Mouse (Mus musculus) left cerebral cortex, adult 9 months (tissue): ENCODE measurements around the gene Pip4k2a.
A peak's percentile ranks its signal among the peaks of the same experiment; 100 is the strongest.

ENCODE experiments used
- DNase-seq, 2 experiments: peaks; one replicate each; pipeline ENCODE4 v3.0.0; 2022; ENCODE audit warnings: low spot score in 2 of 2

The Pip4k2a gene

DNA sequence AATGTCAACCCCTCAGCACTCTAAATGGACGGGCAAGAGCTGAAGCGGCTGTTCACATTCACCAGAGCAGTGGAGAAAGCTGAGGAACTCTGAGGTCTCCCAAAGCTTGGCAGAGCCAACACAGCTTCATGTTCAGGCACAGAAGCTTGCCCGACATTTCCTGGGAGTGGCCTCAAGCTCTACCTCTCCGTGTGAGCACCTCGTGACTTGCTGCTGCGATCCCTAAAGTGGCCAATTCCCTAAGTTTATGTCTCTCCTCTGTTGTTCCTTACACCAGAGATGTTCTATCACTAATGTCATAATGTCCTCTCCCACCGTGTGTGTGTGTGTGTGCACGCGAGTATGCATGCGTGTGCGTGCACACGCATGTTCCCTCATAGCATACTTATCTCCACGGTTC, 42.3 kb downstream of the Pip4k2a start:
- DNase-seq: no peak

- DNase-seq: no peak
These were observed 42.9 kb downstream of the Pip4k2a start for GRCm38 (mm10) chr2:18955022-18955421.

DNA sequence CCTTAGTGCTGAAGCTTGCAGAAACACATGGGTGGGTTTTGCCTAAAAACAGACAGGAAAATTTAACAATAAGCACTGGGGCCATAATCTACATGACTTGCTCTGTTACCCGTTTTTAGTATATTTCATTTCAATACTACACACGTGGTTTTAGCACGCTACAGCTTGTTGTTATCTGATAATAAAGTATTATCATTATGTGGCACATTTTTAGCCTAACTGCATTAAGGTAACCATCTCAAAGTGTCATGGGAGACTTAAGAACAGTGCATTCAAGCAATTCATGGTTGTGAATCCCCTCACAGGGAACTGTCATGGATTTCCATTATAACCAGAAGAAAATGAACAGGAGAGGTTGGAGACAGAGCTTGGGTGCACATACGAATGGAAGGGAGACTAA, 43.5 kb downstream of the Pip4k2a start:
- DNase-seq: no peak

DNA sequence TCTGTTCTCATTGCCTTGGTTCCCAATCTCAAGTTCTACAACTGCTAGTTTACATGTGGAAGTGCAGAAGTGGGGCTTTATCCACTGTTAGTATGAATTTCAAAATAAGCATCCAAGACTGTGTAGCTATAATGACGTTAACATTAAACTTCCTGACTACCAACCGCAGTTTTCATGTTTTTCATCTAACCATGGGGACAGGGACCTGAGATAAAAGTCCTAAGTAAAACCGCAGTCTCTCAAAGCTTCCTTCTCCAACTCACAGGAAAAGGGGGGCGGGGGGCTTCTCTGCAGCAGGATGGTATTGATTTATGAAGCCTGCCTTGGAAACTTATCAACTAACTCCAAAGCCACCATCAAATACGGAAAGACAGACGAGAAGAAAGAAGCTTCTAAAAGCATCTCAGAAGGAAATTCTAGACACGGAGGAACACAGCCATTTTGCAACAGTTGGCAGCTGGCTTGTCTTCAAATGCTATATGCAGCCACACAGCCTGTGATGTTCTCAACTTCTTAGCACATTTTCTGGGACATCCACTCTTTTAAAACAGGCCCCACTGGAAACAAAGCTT, 45.7 kb downstream of the Pip4k2a start:
- peak in 1 of 2 experiments; percentile 43 for DNase-seq

DNA sequence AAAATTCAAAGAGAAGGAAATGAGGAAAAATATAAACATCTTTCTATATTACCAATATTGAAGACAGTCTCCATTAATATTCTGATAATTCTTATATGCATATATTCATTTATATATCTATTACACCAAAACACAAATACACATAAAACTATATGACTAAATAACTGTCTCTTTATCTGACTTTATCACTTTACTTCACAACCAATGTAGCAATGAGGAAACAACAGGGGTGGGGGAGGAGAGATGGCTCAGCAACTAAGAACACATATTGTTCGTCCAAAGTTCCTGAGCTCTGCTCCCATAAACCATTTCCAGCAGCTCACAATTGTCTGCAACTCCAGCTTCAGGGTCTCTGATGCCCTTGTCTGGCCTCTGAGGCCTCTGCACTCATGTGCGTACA, 47.2 kb downstream of the Pip4k2a start:
- DNase-seq: no peak

DNA sequence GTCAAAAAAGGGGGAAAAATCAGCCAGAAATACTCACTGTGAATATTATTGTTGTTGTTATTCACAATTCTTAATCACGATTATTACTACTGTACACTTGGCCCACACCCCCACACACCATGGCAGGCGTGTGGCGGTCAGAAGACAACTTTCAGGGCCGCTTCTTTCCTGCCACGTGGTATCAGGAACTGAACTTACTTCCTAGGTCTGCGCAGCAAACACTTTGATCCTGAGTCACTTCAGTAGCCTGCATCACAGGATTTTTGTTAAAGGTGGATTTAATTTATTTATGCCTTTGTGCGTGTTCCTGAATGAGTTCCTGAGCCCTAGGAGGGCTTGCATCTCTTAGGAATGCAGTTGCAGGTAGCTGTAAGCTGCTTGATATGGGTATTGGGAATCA, 49.2 kb downstream of the Pip4k2a start:
- no peak for DNase-seq

DNA sequence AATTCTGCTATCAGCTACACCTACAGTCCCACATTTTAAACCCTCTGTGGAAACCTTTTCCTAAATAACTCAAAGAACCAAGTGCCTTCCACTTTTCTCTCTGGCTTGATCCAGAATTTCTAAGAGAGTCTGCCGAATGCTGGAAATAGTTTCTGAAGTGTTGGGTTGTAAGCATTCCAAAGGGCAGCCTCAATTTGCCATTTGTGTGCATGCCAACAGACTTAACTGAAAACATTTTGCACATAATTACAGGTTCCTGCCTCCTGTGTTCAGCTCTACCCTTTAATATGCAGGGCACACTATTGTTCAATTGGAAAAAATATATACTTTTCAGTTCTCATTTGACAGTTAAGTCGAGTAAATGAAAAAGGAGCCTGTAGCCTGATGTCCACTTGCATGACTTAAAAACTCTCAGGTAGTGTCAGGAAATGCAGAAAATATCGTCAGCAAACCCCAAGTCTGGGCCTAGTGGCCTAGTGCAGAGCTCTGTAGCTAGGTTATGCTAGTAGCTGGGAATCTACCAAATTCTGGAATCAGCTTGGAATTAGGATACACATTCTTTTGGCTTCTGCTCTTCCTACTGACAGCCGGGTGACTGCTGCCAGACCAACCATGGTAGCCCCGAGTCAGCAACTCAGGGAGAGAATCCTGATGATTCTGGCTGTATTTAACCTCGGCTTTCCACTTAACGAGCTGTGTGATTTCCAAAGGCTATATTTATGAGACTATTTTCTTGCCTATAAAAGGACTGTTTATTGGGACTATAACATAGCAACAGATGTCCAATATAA, 50.1 kb downstream of the Pip4k2a start:
- DNase-seq: no peak

GRCm38 (mm10) chr2:18945438-18945837, 52.5 kb downstream of the Pip4k2a start:
- DNase-seq: no peak

DNA sequence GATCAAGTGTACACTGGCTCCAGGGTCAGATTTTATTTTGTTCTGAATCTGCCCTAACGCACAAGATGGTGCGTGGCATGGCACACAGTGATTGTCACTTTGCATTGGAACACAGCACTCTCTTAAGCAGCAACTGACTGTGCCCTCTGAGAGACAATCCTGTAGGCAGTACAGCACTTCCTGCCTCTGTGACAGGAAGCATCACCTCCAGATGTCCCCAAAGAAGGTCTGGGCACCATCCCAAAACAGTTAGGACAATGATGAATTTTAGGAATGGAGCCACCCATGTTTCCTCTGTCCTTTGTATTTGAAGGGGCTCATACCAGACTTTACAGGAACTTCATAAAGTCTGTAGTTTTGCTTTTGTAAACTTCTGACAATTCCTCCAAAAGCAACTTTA, 54.0 kb downstream of the Pip4k2a start:
- DNase-seq: no peak

GRCm38 (mm10) chr2:18943366-18943765, 54.6 kb downstream of the Pip4k2a start:
- DNase-seq: no peak

- DNase-seq: no peak
These were observed 57.1 kb downstream of the Pip4k2a start for GRCm38 (mm10) chr2:18940693-18941270.

GRCm38 (mm10) chr2:18938923-18939329, 59.0 kb downstream of the Pip4k2a start:
- no peak for DNase-seq

GRCm38 (mm10) chr2:18938232-18938631, 59.7 kb downstream of the Pip4k2a start:
- DNase-seq: no peak

GRCm38 (mm10) chr2:18937611-18938010, 60.3 kb downstream of the Pip4k2a start:
- no peak for DNase-seq

DNA sequence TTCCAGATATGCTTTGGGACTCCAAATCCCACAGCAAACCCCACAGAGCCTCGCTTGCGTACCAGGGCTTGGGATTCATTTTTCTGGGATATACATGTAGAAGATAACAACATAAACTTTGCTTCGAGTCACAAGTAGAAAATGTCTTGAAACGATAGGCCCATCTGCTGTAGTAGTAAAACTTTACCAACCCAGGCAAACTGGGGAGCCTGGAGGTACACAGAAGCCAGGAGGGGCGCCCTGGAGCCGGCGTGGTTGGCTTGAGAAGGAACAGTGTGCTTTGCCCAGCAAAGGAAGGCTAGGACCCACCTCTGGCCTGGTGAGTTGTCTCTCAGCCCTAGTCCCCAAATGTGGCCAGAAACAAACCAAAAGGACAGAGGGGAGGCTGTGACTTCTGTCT, 61.5 kb downstream of the Pip4k2a start:
- DNase-seq: no peak

GRCm38 (mm10) chr2:18935581-18936027, 62.3 kb downstream of the Pip4k2a start:
- no peak for DNase-seq

DNA sequence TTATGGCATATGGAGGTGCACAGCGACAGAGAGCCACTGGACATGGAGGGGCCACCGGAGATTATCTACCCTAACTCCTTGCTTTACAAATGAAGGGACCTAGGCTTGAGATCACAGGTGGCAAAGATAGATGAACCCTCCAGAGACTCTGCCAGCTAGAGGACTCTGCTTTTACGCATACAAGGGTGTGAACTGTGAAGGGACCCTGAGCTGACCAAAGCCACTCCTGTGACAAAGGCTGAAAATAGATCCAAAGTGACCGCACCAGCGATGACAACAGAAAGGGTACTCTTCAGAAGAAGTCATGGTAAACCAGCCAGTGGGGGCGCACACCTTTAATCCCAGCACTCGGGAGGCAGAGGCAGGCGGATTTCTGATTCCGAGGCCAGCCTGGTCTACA, 63.8 kb downstream of the Pip4k2a start:
- DNase-seq: no peak

GRCm38 (mm10) chr2:18933418-18933817, 64.5 kb downstream of the Pip4k2a start:
- DNase-seq: no peak

DNA sequence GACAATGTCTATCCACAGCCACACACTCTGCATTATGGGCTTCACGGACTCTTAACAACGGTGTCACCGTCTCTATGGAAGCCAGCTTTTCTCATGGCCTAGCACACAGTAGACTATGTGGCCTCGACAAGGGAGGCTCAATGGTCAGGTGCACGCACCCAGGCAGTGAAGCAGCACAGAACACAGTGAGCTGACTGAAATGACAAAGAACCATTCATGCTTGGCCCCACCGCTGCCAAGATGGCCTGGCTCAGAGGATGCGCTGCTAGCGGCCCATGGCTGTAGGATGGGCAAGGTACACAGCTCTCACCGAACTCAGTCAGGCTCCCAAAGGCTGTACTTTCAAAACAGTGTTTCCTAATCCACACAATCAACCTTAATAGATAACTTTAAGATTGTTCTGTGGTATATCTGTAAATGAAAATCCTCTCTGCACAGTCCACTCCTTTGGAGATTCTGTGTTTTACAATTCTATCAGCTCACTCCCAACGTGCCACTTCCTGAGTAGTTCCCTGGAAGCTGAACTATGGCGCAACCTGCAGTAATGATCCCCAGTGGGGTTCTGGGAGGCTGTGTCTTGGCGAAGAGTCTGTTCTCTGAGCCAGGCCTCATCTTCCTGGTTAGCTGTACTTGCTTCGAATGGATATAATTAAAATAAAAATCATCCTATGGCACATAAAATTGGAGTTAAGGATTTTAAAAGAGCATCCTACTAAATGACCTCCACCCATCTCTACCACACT, 67.4 kb downstream of the Pip4k2a start:
- DNase-seq: no peak

- DNase-seq: no peak
These were observed 69.2 kb downstream of the Pip4k2a start for GRCm38 (mm10) chr2:18928597-18929257.

- DNase-seq: no peak
These were observed 69.7 kb downstream of the Pip4k2a start for GRCm38 (mm10) chr2:18928196-18928595.
